Mouse (Mus musculus): ENCODE results near the gene Nek6. TPM values are rescaled to one million over a fixed set of nuclear protein-coding genes. Genes with fewer than 3 reads are reported as not detected.

Gene Nek6
- total and polyA plus RNA-seq, 2 experiments from 2014 or later = 18.1 to 25.5 TPM

DNA sequence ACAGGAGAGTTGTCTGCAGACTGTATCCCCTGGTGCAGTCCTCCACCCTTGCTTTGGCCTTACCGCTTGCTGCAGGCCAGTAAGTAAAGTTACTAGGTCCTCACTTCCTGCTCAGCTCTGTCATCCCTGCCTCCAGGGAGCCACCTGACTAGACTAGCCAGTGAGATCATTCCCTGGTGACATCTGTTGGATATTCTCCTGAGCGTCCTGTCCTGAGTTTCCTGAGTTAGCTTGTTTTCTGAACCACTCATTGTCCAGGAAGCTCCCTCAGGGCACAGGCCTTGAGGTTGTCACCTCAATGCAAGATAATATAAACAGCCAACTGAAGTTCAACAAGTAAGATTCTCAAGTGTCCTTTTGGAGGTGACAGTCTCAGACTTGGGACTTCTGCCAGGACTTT lies 10.9 kb downstream of the Nek6 start:
- 49% methylated on average over 2 of the region's 2 CpGs for WGBS
- H3K9me3 ChIP-seq (replicated peaks; ENCODE audit: control insufficient read depth, low read length) = no peaks in the 10 kb centered on the region
- ATAC-seq (ENCODE audit: insufficient read depth, low read depth) (peak; percentile 65), DNase-seq (ENCODE audit: low spot score) (no peak)
- 0 out of 2 replicates have a peak, but pooled peaks cover 6% of the 10 kb centered on the region for H3K36me3 ChIP-seq (replicated peaks; ENCODE audit: control insufficient read depth, insufficient read depth, low read length)
- no peak overlapping the region for H3K4me3 ChIP-seq (ENCODE audit: low read depth, low read length)
- peak overlapping the region; percentile 26 for H3K27ac ChIP-seq (ENCODE audit: low read depth)
- peaks cover 20% of the 10 kb centered on the region for H3K4me1 ChIP-seq (ENCODE audit: control insufficient read depth, insufficient read depth)
- H3K4me2 ChIP-seq (ENCODE audit: low read depth, low read length) = no peak overlapping the region
- TF ChIP-seq EP300 (IDR thresholded peaks at IDR 0.05; ENCODE audit: low read depth) (no peak), CTCF (IDR thresholded peaks at IDR 0.05; ENCODE audit: low read depth) (no peak)
- H3K27me3 ChIP-seq (ENCODE audit: control insufficient read depth, insufficient read depth, low read length) = no peaks in the 10 kb centered on the region
- no peak overlapping the region for H3K9ac ChIP-seq (replicated peaks; ENCODE audit: low read depth, low read length)

DNA sequence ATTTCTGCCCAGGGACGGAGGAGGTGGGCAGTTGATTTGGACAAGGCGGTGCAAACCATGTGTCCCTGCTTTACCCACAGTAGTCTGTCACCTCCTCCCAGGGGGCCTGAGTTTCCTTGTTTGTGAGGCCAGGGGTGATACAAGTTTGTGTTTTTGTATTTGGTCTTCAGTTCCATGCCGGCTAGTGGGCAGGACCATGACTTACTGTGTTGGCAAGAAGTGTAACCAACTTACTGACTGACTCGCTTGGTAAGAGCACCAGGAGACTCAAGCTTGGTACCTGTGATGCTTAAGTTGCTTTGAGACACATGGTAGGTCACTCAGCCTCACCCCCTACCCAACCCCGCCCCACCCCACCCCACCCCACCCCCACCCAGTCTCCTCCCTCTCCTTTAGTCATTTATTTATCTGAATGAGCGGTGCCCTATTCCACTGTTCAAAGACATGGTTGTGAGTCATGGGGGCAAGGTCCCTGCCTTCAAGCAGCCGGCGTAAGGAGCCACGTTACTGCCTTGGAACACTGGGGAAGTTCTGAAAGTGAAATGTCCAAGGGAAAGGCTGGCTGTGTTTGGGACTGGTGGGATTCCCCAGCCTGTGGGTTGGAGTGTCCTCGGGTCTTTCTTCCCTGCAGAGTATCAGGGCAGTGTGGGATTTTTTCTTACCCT lies 12.5 kb downstream of the Nek6 start:
- Histone ChIP-seq H3K9me3 (replicated peaks; ENCODE audit: control insufficient read depth, low read length) (no peaks in the 10 kb centered on the region), H3K4me2 (ENCODE audit: low read depth, low read length) (no peak overlapping the region), H3K36me3 (replicated peaks; ENCODE audit: control insufficient read depth, insufficient read depth, low read length) (0 out of 2 replicates have a peak, but pooled peaks cover 6% of the 10 kb centered on the region), H3K27me3 (ENCODE audit: control insufficient read depth, insufficient read depth, low read length) (no peaks in the 10 kb centered on the region), H3K9ac (replicated peaks; ENCODE audit: low read depth, low read length) (no peak overlapping the region), H3K4me3 (ENCODE audit: low read depth, low read length) (no peak overlapping the region), H3K27ac (ENCODE audit: low read depth) (no peak overlapping the region), H3K4me1 (ENCODE audit: control insufficient read depth, insufficient read depth) (peaks cover 17% of the 10 kb centered on the region)
- no peak for DNase-seq (ENCODE audit: low spot score)
- ATAC-seq (ENCODE audit: insufficient read depth, low read depth) = no peak
- TF ChIP-seq CTCF (IDR thresholded peaks at IDR 0.05; ENCODE audit: low read depth) (no peak), EP300 (IDR thresholded peaks at IDR 0.05; ENCODE audit: low read depth) (no peak)
- WGBS = 81% methylated on average over 10 of the region's 10 CpGs

DNA sequence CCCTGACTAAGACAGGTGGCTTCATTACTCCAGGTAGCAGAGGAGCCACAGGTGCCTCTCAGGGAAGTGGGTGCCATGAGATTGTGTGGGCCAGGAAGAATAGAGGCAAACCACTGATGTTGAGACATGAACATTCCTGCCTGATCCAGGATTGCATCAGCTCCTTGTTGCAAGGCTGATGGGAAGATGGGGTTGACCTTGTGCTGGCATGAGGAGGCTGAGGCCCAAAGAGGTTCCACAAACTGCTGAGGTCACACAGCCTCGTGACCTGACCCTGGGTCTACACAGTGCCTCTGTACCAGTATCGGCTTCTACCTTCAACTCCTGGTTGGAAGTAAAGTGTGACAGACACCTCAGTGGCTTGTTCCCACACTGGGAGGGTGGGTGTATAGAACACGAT lies 13.6 kb downstream of the Nek6 start:
- H3K4me1 ChIP-seq (ENCODE audit: control insufficient read depth, insufficient read depth) = peaks cover 23% of the 10 kb centered on the region
- ATAC-seq (ENCODE audit: insufficient read depth, low read depth) (no peak), DNase-seq (ENCODE audit: low spot score) (no peak)
- H3K4me3 ChIP-seq (ENCODE audit: low read depth, low read length) = no peak overlapping the region
- no peak overlapping the region for H3K9ac ChIP-seq (replicated peaks; ENCODE audit: low read depth, low read length)
- no peaks in the 10 kb centered on the region for H3K9me3 ChIP-seq (replicated peaks; ENCODE audit: control insufficient read depth, low read length)
- H3K36me3 ChIP-seq (replicated peaks; ENCODE audit: control insufficient read depth, insufficient read depth, low read length) = 0 out of 2 replicates have a peak, but pooled peaks cover 6% of the 10 kb centered on the region
- WGBS = 84% methylated on average over 3 of the region's 3 CpGs
- H3K4me2 ChIP-seq (ENCODE audit: low read depth, low read length) = no peak overlapping the region
- H3K27ac ChIP-seq (ENCODE audit: low read depth) = no peak overlapping the region
- H3K27me3 ChIP-seq (ENCODE audit: control insufficient read depth, insufficient read depth, low read length) = no peaks in the 10 kb centered on the region
- TF ChIP-seq EP300 (IDR thresholded peaks at IDR 0.05; ENCODE audit: low read depth) = no peak

DNA sequence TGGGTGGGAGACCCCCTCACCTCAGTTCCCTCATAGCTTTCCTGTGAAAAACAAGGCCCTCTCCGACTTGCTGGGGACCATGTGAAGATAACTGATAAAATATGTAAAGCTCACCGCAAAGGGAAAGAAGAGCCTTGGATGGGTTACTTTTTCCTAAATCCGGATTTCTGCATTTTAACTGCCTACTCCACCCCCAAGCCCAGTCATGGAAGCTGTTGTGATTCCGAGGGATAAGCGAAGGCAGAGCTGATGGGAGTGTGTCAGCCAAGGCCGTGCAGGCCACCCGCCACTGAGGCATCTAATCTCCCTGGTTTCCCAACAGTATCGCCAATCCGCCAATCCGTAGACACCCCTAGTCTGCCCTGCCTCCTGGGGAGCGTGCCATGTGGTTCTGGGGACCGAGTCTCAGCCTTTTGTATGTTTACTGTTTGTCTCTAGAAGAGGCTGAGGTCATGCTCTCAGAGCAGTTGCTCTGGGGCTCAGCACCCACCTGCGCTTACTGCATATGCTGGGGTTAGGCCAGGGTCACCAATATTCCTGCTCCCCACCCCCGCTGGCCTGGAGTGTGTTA lies 18.2 kb downstream of the Nek6 start:
- DNase-seq (ENCODE audit: low spot score) = no peak
- ATAC-seq (ENCODE audit: insufficient read depth, low read depth) = no peak
- 51% methylated on average over 14 of the region's 14 CpGs for WGBS
- Histone ChIP-seq H3K4me1 (ENCODE audit: control insufficient read depth, insufficient read depth) (peaks cover 54% of the 10 kb centered on the region), H3K4me3 (ENCODE audit: low read depth, low read length) (no peak overlapping the region), H3K9ac (replicated peaks; ENCODE audit: low read depth, low read length) (0 out of 2 replicates have a peak overlapping the region, but pooled peaks have one; percentile 13), H3K9me3 (replicated peaks; ENCODE audit: control insufficient read depth, low read length) (no peaks in the 10 kb centered on the region), H3K36me3 (replicated peaks; ENCODE audit: control insufficient read depth, insufficient read depth, low read length) (0 out of 2 replicates have a peak, but pooled peaks cover 6% of the 10 kb centered on the region), H3K27me3 (ENCODE audit: control insufficient read depth, insufficient read depth, low read length) (no peaks in the 10 kb centered on the region), H3K4me2 (ENCODE audit: low read depth, low read length) (no peak overlapping the region), H3K27ac (ENCODE audit: low read depth) (peak overlapping the region; percentile 84)
- TF ChIP-seq CTCF (IDR thresholded peaks at IDR 0.05; ENCODE audit: low read depth) = no peak
- TF ChIP-seq EP300 (IDR thresholded peaks at IDR 0.05; ENCODE audit: low read depth) = no peak

DNA sequence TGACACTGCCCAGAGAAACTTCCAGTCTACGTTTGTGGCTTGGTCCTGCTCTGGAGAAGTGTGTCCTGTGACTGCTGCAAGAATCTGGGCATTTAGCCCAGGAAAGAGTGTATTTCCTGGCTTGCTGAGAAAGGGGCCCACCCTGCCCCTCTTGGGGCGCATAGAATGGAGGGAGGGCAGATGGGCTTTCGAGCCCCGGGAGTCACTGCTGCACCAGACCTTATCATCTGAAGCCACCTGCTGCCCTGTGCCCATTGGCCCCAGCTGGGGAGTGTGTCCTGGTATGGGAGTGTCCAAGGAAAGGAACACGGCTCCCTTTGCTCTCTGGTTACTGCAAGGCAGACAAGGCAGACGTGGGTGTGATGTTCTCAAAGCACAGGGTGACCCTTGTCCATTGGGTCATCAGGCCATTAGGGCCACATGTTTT lies 19.5 kb downstream of the Nek6 start:
- H3K36me3 ChIP-seq (replicated peaks; ENCODE audit: control insufficient read depth, insufficient read depth, low read length) = 0 out of 2 replicates have a peak, but pooled peaks cover 2% of the 10 kb centered on the region
- H3K4me2 ChIP-seq (ENCODE audit: low read depth, low read length) = peak overlapping the region; percentile 22; the same call in 1 of the 2 replicates
- no peak overlapping the region for H3K4me3 ChIP-seq (ENCODE audit: low read depth, low read length)
- peak overlapping the region; percentile 84 for H3K27ac ChIP-seq (ENCODE audit: low read depth)
- 3% methylated on average over 6 of the region's 6 CpGs for WGBS
- TF ChIP-seq CTCF (IDR thresholded peaks at IDR 0.05; ENCODE audit: low read depth) (no peak), EP300 (IDR thresholded peaks at IDR 0.05; ENCODE audit: low read depth) (peak; percentile 88)
- DNase-seq (ENCODE audit: low spot score) (peak; percentile 92), ATAC-seq (ENCODE audit: insufficient read depth, low read depth) (peak; percentile 78)
- H3K4me1 ChIP-seq (ENCODE audit: control insufficient read depth, insufficient read depth) = peaks cover 66% of the 10 kb centered on the region
- no peaks in the 10 kb centered on the region for H3K27me3 ChIP-seq (ENCODE audit: control insufficient read depth, insufficient read depth, low read length)
- no peak overlapping the region for H3K9ac ChIP-seq (replicated peaks; ENCODE audit: low read depth, low read length)
- no peaks in the 10 kb centered on the region for H3K9me3 ChIP-seq (replicated peaks; ENCODE audit: control insufficient read depth, low read length)
